Mouse (Mus musculus): Measurements from ENCODE around the gene Dennd6b. TPM values are rescaled to one million over a fixed set of nuclear protein-coding genes. Genes with fewer than 3 reads are reported as not detected.

Dennd6b gene
- total RNA-seq, 2 experiments from 2014 or later, result 4.1 to 5.4 TPM

DNA sequence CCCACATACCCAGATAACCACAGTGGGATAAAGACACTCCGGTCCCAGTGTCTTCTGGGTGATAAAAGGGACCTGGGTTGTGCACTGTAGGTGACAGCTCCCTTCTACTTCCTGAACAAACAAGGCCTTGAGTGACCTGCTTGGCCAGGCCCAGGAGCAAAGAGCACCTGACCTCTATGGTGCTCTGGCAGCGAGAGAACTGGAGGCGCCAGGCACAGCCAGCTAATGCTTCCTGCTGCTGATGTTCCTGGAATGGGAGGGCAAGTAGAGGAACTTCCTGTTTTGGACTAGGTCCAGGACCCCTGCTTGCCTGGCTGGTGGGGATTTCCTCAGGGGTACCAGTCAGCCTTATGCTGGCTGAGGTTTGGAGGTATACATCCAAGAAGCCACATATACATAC is 26.2 kb downstream of the Dennd6b start:
- intact Hi-C loops (cut with DNase I; ENCODE audit: low total_unique reads), result no loop called here
- no peak for DNase-seq

DNA sequence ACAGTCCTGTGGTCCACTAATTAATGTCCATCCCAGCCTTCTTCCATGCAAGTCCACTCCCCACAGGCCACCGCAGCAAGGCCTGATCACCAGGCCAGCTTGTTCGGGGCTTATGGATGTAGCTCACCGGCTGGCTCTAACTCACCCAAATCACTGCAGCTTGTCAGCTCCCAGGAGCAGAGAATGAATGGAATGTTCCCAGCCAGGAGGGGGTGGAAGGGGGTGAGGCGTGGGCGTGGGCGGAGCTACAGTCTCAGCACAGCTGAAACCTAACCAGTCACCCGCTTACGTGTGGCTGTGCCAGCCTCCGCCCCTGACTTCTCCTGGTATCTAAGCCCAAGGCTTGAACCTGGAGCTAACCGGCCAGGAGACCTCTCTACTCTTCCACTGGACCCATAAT is 26.9 kb downstream of the Dennd6b start:
- intact Hi-C loops (cut with DNase I; ENCODE audit: low total_unique reads), result no loop called here
- peak; percentile 74 for DNase-seq

DNA sequence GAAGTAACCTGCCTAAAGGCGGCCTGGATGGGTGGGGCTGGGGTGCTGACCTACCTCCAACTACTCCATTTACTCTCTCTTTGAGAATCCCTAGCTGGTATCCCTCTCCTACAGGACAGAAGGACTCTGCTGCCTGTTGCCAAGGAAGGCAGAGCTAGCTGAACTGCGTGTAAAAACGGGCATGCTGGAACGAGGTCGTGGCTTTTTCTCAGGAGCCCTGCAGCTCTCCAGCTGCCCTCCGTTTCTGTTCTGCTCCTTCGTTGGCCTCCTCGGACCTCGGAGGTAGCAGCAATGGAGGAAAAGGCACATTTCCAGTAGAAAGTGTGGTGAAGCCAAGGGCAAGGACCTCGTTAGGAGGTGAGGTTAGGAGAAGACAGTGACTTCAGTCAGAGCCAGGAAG is 27.4 kb downstream of the Dennd6b start:
- no peak for DNase-seq
- intact Hi-C loops (cut with DNase I; ENCODE audit: low total_unique reads), result no loop called here

DNA sequence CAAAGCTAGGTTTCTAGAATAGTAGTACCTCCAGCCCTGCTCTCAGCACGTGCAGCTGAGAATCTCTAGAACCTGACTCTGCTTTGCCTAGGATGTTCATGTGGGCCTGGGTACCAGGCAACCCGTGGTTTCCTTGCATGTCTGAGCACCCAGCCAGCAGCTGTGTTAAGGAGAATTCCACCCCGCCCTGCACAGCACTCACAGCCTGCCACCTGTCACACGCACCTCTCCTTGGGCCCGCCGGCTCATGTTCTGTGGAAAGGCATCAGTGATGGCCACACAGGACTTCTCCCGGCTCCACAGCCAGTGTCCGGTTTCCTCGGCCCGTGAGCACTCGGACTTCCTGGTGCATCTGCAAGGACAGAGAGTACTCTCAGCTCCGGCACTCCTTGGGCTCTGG is 30.8 kb downstream of the Dennd6b start:
- intact Hi-C loops (cut with DNase I; ENCODE audit: low total_unique reads), result no loop called here
- DNase-seq, result no peak

DNA sequence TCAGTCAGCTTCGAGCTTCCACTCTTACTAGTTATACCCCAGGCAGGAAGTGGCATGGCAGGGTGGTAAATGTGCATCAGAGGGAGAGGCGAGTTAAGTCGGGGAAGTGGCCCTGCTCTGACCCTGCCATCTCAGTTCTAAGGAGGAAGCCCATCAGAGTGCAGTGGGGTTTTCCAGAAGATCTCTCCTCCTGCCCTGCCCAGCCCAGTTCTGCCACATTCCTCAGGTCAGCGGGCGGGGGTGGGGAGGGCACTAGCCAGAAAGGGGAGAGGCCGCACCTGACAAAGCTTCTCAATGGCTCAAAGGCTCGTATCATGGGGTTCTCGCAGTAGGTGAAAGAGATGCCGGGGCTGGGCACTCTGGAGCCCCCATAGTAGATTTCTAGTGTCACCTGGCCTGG is 34.9 kb downstream of the Dennd6b start:
- DNase-seq, result no peak
- intact Hi-C loops (cut with DNase I; ENCODE audit: low total_unique reads), result loop anchor here (5.0 kb wide), 1 partner anchor 46 kb away; no protein-coding TSS in a partner anchor

DNA sequence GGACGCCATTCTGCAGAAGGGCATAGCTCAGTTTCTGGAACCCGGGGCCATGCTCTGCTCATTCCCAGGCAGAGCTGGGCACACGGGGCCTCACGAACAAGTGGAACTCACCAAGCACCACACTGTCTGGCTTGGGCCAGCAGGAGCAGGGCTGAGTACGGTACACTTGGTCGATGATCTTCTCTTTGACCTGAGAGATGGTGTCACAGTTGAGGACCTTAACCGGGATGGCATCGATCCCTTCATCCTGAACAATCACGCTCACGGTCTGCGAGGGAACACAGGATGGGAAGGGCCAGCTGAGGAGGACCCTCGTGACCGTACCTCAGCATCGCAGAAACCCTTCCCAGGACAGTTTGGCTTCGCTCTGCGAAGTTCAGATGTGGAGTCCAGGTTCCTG is 37.8 kb downstream of the Dennd6b start:
- intact Hi-C loops (cut with DNase I; ENCODE audit: low total_unique reads), result no loop called here
- DNase-seq, result no peak

DNA sequence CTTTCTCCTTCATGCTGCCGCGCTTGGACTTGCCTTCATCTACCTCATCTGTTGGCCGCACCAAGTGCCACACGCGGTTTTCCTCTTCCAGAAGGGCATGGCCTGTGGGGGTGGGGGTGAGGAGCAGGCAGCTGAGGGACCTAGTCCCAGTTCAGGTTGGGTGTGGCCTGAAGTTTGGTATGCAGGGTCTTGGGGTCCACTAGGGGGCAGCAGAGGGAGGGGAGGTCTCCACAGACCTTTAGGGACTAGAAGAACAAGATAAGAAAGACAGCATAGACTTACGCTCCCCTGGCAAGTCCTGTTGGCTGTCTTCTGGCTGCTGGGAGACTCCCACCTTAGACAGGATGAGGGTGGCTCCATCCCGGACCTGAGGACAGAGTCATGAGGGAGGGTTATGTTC is 38.3 kb downstream of the Dennd6b start:
- peak; percentile 70 for DNase-seq
- intact Hi-C loops (cut with DNase I; ENCODE audit: low total_unique reads), result no loop called here

DNA sequence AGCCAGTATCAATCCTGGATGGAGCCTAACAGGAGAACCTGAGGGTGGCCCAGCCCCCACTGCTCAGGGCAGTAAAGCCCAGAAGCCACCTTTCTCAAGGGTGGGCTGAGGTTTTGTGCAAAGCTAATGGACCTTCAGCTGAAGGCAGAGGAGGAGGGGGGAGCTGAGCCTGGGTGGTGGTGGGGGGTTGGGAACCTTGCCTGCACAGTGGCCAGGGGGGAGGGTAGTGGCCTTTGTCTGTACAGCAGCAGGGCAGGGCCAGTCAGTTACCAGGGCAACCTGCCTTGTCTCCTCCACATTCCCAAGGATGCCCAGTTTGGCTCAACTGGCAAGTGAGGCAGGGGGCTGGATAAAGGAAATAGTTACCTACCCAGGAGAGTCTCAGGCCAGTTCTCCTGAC is 44.0 kb downstream of the Dennd6b start:
- no peak for DNase-seq
- intact Hi-C loops (cut with DNase I; ENCODE audit: low total_unique reads), result no loop called here

DNA sequence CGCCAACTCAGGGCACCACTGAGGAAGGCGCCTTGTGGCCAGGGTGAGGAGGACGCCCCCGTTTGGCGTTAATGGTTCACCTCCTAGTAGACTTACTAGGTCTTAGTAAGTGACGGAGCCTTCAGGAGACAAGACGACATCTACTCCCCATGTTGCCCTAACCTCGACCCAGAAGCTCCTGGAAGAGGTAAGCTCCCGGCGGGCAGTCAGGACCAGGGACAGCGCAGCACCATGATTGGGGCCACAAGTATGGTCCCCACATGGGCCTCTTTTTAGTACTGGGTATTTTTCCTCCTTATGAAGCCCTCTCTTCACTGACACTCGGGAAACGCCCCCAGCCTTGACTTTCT is 46.3 kb downstream of the Dennd6b start:
- intact Hi-C loops (cut with DNase I; ENCODE audit: low total_unique reads), result no loop called here
- no peak for DNase-seq

DNA sequence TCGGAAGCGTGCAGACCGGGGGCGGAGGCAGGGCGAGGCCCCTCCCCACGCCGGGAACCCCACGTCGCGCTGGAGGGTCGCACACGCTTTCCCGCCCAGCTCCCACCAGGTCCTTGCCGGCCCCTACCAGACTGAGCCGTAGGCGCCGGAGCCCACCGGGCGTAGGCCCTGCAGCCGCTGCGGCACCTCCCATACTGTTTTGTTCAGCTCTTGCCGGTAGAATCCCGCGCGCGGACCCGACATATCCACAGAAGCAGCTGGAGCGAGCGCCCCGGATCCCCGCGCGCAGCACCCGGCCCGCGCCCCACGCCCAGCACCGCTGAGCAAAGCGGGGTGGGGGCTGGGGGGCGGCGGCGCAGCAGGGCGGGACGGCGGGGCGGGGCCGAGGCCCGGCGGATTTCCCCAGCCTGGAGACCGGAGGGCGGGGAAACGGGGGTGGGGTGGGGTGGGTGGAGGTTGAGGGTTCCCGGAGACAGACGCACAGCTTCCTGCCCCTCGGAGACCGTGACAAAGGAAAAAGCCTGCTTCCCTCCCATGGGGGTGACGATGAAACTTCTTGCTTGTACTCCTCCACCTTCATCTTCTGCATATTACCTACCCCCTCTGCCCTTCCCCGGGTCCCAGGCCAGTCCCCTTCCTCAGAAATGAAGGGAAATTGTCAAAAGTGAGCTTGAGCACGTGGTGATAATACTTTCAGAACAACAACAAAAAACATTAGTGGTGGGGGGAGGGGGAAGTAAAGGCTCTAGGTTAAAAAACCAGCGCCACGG is 46.8 kb downstream of the Dennd6b start, which contains the start of gene Mapk11:
Gene Mapk11 (minus strand): TSS at position 358 of the 770 bp plus-strand sequence.
- DNase-seq, result no peak
- intact Hi-C loops (cut with DNase I; ENCODE audit: low total_unique reads), result no loop called here

DNA sequence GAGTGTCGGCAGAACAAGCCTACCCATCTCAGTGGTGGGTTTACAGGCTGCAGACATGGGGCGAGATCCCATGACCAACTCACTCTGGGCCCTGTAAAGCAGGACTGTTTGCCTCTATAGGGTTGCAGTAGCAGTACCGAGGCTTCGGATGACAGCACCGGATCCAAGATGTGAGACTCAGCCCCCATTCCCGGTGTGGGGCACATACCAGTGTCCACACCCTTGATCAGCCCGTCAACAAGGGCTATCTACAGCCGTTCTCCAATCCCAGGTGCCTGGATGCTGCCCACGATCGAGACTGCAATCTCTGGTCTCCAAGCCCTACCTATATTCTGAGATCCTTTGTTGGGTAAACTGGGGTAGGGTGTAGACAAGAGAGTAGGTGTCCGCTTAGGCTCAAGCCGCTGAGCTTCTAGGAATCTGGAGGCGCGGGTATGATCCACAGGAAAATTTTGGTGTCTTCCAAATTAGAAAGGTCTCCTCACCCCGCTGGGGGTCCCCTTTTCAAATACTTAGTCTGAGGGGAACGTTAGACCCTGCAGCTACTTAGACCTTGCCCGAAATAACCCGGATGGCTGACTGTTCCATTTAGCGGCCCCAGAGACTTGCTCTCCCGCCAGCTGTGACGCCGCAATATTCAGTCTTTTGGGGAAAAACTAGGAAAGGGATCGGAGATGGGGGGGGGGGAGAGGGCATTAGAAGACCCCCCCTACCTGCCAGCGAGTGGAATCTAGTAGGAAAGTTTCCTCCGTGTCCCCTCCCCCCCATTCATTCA is 47.6 kb downstream of the Dennd6b start:
- intact Hi-C loops (cut with DNase I; ENCODE audit: low total_unique reads), result no loop called here
- DNase-seq, result no peak

DNA sequence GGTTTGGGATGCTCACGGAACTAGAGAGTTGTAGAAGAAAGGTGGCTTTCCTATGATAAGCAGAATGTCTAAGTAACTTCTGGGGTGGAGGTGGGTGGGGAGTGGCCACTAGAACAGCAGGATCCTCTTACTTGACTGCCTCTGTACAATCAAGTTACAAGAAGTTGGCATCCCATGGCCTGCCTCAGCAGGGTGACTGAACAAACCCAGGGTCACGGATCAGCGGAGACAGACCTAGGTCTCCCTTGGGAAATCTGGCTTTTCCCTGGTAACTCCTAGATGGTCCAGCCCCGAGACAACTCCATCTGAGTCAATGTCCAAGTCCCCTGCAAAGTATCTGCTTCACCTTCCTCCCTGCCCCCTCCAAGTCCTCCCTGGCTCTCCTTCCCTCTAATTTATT is 48.4 kb downstream of the Dennd6b start:
- no peak for DNase-seq
- intact Hi-C loops (cut with DNase I; ENCODE audit: low total_unique reads), result no loop called here

DNA sequence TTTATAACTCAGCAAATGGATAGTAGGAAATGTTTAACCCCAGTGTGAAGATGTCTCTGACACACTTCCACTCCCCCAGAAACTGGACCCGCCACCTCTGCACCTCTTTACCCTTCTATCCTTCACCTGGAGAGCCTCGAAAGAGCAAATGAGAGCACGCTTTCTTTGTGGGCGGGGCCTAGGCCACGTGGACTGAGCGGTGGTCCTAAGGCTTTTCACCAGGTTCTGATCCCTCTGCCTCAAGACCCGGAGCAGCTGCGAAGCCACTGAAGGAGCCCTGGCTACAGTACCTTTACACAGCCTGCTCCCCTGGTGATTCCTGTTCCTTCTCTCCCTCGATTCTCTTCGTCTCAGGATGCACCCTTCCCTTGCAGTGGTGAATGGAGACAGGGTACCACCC is 48.8 kb downstream of the Dennd6b start:
- intact Hi-C loops (cut with DNase I; ENCODE audit: low total_unique reads), result no loop called here
- no peak for DNase-seq

DNA sequence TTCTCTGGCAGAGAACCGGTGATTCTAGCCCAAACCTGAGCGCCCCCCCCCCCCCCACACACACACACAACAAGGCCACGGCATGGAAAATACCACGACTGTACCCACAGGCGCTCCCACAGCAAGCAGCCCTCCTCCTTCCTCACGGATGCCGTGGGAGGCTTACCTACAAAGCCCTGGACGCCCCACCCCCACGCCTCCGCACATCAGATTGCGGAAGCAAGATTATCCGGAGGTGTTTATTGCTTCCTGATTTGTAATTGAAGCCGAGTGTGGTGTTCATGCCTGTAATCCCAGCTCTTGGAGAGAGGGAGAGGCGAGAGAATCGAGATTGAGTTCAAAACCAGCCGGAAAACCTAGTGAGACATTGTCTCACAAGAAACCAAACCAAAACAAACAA is 49.3 kb downstream of the Dennd6b start:
- intact Hi-C loops (cut with DNase I; ENCODE audit: low total_unique reads), result no loop called here
- DNase-seq, result no peak

DNA sequence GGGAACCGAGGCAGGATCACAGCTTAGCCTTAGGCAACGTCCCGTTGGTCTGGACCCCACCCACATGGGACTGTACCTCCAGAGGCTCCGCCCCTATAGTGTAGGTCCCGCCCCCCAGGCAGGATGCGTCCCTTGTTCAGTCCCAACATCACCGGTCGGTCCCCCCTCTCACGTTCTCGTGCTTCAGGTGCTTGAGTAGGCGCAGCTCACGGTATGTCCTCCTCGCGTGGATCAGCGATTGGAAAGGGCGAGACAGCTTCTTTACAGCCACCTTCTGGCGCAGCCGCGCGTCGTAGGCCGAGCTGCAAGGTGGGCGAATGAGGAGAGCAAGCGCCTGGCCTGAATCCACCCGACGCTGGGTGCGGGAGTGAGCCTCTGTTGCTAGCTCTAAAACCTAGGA is 49.8 kb downstream of the Dennd6b start:
- no peak for DNase-seq
- intact Hi-C loops (cut with DNase I; ENCODE audit: low total_unique reads), result no loop called here

DNA sequence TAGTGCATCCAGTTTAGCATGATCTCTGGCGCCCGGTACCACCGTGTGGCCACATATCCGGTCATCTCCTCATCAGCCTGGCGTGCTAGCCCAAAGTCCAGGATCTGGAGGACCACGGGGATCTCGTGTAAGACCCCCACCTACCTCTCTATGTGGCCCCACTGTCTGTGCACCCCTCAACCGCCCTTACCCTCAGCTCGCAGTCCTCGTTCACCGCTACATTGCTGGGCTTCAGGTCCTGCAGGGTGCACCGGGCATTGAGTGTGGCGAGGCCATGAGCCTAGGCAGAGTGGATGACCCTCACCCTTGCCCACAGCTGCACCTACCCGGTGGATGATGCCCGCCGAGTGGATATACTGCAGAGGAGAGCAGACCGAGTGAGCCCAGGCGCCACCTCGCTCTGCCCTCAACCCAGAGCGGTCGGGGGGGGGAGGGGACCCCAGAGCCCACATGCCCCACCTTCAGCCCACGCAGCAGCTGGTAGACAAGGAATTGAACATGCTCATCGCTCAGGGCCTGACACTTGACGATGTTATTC is 50.4 kb downstream of the Dennd6b start:
- no peak for DNase-seq
- intact Hi-C loops (cut with DNase I; ENCODE audit: low total_unique reads), result no loop called here

DNA sequence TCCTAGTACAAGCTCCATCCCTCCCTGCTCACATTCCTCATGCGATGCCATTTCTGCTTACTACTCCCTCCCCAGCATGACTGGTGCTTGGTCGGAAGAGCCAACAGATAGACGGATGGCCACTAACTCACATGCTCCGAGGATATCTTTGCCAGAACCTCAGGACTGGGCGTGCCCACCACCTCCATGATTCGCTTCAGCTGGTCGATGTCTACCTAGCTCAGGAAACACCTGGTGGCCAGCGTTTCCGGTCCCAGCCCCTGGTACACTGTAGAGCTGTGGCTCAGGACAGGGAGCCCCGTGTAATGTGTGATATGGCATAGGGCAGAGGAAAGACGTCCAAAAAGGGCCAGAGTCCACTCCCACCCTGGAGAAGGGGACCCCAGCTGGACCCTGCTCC is 51.3 kb downstream of the Dennd6b start:
- DNase-seq, result no peak
- intact Hi-C loops (cut with DNase I; ENCODE audit: low total_unique reads), result no loop called here

DNA sequence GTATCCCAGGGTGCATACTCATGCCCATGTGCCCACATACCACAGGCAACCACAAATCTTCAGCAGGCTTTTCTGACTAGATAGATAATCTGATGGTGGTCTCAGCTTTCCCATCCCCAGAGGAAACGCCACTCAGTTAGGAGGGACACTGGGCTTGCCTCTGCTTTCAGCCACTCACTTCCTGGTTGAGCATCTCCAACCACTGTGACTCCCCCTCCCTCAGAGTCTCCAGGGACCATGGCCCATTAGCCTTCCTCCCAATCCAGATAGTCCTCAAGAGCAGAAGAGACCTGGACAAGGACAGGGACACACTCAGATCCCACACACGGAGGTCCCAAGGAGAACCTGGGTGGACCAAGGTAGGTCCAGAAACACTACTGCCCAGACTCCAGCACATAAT is 53.2 kb downstream of the Dennd6b start:
- no peak for DNase-seq
- intact Hi-C loops (cut with DNase I; ENCODE audit: low total_unique reads), result no loop called here

DNA sequence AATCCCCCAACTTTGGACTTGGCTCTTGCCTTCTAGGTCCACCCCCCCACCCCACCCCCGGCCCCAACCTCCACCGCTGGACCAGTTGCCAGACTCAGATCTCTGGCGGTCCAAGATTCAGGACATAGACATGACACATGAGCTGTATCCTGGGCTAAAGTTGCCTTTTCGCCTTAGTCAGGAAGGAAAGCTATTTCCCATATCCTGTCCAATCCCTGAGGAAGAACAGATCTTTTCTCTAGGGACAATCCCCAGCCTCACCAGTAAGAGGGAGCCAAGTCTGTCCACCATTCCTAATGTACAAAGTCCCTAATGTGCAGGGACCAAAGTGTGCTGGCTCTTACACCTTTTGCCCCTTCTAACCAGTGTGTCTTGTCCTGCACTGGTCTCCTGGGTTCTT is 54.4 kb downstream of the Dennd6b start:
- no peak for DNase-seq
- intact Hi-C loops (cut with DNase I; ENCODE audit: low total_unique reads), result no loop called here

DNA sequence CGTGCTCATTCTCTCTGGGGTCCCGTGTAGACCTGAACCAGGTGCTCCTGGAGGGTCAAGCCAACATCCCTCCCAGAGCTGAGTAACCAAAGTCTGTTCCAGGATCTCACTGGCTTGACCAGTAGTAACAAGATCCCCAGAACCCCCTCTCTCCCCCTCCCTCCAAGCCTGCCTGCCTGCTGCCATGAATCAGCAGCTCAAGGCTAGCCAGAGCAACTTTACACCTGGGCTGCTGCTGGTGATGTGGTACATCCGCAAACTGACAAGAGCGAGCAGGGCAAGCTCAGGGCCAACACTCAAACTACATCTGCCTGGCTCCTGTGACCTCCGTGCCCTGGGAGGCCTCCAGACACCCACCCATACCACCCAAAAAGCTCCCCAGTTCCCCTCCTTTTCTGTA is 54.9 kb downstream of the Dennd6b start:
- intact Hi-C loops (cut with DNase I; ENCODE audit: low total_unique reads), result no loop called here
- no peak for DNase-seq

DNA sequence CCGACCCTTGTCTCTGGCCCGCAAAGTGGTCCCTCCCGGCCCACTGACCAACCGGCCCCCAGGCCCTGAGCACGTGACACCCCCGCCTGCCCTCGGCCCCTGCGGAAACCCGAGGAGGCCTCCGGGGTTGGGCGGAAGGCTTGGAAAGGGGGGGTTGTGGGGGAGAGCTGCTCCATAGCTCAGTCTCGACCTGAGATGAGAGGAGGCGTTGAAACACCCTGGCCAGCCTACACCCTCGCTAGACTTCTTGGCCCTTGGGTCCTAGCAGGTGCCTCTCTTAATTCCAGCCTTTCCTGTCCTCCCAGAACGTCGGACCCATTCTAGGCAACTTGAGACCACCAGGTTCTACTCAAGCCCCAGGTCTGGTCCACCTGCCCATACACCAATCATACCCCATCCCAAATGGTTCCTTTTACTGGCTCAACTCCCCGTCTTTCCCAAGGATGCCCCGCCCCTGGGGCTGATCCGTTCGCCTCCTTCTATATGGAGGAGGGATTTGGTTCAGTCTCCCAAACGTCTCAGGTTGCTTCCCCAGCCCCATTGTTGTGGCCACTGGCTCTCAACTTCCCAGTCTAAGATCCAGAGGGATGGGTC is 55.5 kb downstream of the Dennd6b start, which contains the start of gene Mapk12:
Gene Mapk12 (minus strand): TSS at position 45 of the 594 bp plus-strand sequence.
- peak; percentile 80 for DNase-seq
- intact Hi-C loops (cut with DNase I; ENCODE audit: low total_unique reads), result no loop called here
